Mouse (Mus musculus) hindbrain, embryonic 11.5 days (tissue): ENCODE measurements around the gene Kbtbd13. TPM values are rescaled to one million over a fixed set of nuclear protein-coding genes. Genes with fewer than 3 reads are reported as not detected.

Source experiments
- ATAC-seq: fragments of 200-750 bp; cut with Nextera tagmentation; 2 replicates; pipeline ENCODE4 v1.8.0; 2017; ENCODE audit warnings: mild to moderate bottlenecking, moderate TSS enrichment, moderate library complexity; ENCODE audit not compliant: low FRiP score
- DNase-seq: peaks from one replicate; pipeline ENCODE4 v3.0.0-alpha.2; 2015; ENCODE audit warnings: low spot score
- H3K27ac ChIP-seq: fragments of 300-500 bp; sonication (generic); 2 replicates; pipeline ENCODE4 v1.5.1; 2014; ENCODE audit warnings: mild to moderate bottlenecking, low read depth, low read length
- H3K27me3 ChIP-seq: fragments of 300-500 bp; sonication (generic); 2 replicates; pipeline ENCODE4 v1.6.1; 2014; ENCODE audit warnings: mild to moderate bottlenecking, low read length, moderate library complexity, mixed read lengths; ENCODE audit not compliant: control insufficient read depth, insufficient read depth
- H3K36me3 ChIP-seq: fragments of 300-500 bp; sonication (generic); 2 replicates; pipeline ENCODE4 v1.6.1; 2014; ENCODE audit warnings: mild to moderate bottlenecking, low read length, moderate library complexity, mixed read lengths; ENCODE audit not compliant: control insufficient read depth, insufficient read depth
- H3K4me1 ChIP-seq: fragments of 300-500 bp; sonication (generic); replicated peaks from 2 replicates; pipeline ENCODE4 v1.6.1; 2014; ENCODE audit warnings: low read length, mixed read lengths; ENCODE audit not compliant: control insufficient read depth, insufficient read depth
- H3K4me2 ChIP-seq: fragments of 300-500 bp; sonication (generic); replicated peaks from 2 replicates; pipeline ENCODE4 v1.6.1; 2014; ENCODE audit warnings: mild to moderate bottlenecking, low read depth, low read length
- H3K4me3 ChIP-seq: fragments of 300-500 bp; sonication (generic); 2 replicates; pipeline ENCODE4 v1.5.1; 2014; ENCODE audit warnings: low read depth, low read length
- H3K9ac ChIP-seq: fragments of 300-500 bp; sonication (generic); 2 replicates; pipeline ENCODE4 v1.6.1; 2014; ENCODE audit warnings: low read depth, low read length
- H3K9me3 ChIP-seq: fragments of 300-500 bp; sonication (generic); 2 replicates; pipeline ENCODE4 v1.6.1; 2016; ENCODE audit warnings: low read length; ENCODE audit not compliant: control insufficient read depth
- WGBS: fragments of 180-500 bp; shearing (Covaris S2); extraction: QIAGEN DNeasy Blood & Tissue Kit; methylation state at CpG from one replicate; pipeline ENCODE4 v1.1.7; 2014; 5-methylcytosine and 5-hydroxymethylcytosine counted together
- polyA plus RNA-seq: library from polyadenylated mRNA; unstranded; fragments of >200 nt; fragmentation: Nextera tagmentation; extraction: Ambion mirVana; gene quantifications from 2 replicates; pipeline ENCODE4 v1.2.1, GENCODE M21; 2014

Kbtbd13 gene
- polyA plus RNA-seq: 0.54 TPM in 1 of 2 replicates, not detected in the other

GRCm38 (mm10) chr9:65391613-65391964 is at the start of gene Kbtbd13:
Gene Kbtbd13 (minus strand): TSS chr9:65391652.
- Histone ChIP-seq H3K4me3 (peak within 1 kb of the TSS; percentile 37), H3K9ac (0 out of 2 replicates have a peak within 1 kb of the TSS, but pooled peaks have one; percentile 23), H3K9me3 (no peaks in the 10 kb centered on the region), H3K27me3 (peaks cover 31% of the 10 kb centered on the region), H3K27ac (no peak within 1 kb of the TSS), H3K4me1 (no peaks in the 10 kb centered on the region; the same call in 1 of the 2 replicates), H3K4me2 (peak within 1 kb of the TSS; percentile 47), H3K36me3 (no peaks in the 10 kb centered on the region)
- DNase-seq (no peak), ATAC-seq (no peak)
- WGBS: 40% methylated on average over 8 of the region's 8 CpGs

GRCm38 (mm10) chr9:65435671-65436301 is 44.3 kb upstream of the Kbtbd13 start, which contains the start of gene Mtfmt:
Gene Mtfmt (plus strand): TSS chr9:65435782.
- peak within 1 kb of the TSS; percentile 57 for H3K4me2 ChIP-seq
- peak within 1 kb of the TSS; percentile 82 for H3K9ac ChIP-seq
- no peaks in the 10 kb centered on the region for H3K9me3 ChIP-seq
- H3K4me3 ChIP-seq: peak within 1 kb of the TSS; percentile 77
- no peak within 1 kb of the TSS for H3K27ac ChIP-seq
- ATAC-seq (peak; percentile 87), DNase-seq (peak; percentile 99)
- WGBS: under 1% methylated on average over 54 of the region's 54 CpGs
- H3K36me3 ChIP-seq: no peaks in the 10 kb centered on the region
- 0 out of 2 replicates have a peak, but pooled peaks cover 2% of the 10 kb centered on the region for H3K4me1 ChIP-seq
- H3K27me3 ChIP-seq: no peaks in the 10 kb centered on the region

GRCm38 (mm10) chr9:65435211-65435610 is 43.8 kb upstream of the Kbtbd13 start:
- ATAC-seq (peak; percentile 38; the same call in 1 of the 2 replicates), DNase-seq (no peak)
- H3K27me3 ChIP-seq: no peaks in the 10 kb centered on the region
- no peak overlapping the region for H3K4me2 ChIP-seq
- WGBS: 78% methylated on average over 4 of the region's 4 CpGs
- H3K9me3 ChIP-seq: no peaks in the 10 kb centered on the region
- H3K9ac ChIP-seq: no peak overlapping the region
- H3K4me3 ChIP-seq: peak overlapping the region; percentile 77; the same call in 1 of the 2 replicates
- H3K4me1 ChIP-seq: 0 out of 2 replicates have a peak, but pooled peaks cover 2% of the 10 kb centered on the region
- H3K36me3 ChIP-seq: no peaks in the 10 kb centered on the region
- no peak overlapping the region for H3K27ac ChIP-seq

- no peaks in the 10 kb centered on the region for H3K9me3 ChIP-seq
- ATAC-seq (no peak), DNase-seq (peak; percentile 53)
- no peak overlapping the region for H3K27ac ChIP-seq
- H3K9ac ChIP-seq: no peak overlapping the region
- H3K4me1 ChIP-seq: 0 out of 2 replicates have a peak, but pooled peaks cover 2% of the 10 kb centered on the region
- H3K4me3 ChIP-seq: no peak overlapping the region
- no peaks in the 10 kb centered on the region for H3K36me3 ChIP-seq
- H3K4me2 ChIP-seq: no peak overlapping the region
- WGBS: 62% methylated on average over 5 of the region's 5 CpGs
- H3K27me3 ChIP-seq: no peaks in the 10 kb centered on the region
These were observed 42.7 kb upstream of the Kbtbd13 start for GRCm38 (mm10) chr9:65434140-65434539.

- Histone ChIP-seq H3K4me1 (0 out of 2 replicates have a peak, but pooled peaks cover 2% of the 10 kb centered on the region), H3K4me3 (no peak overlapping the region), H3K36me3 (no peaks in the 10 kb centered on the region), H3K27me3 (no peaks in the 10 kb centered on the region), H3K9me3 (no peaks in the 10 kb centered on the region), H3K27ac (no peak overlapping the region), H3K4me2 (no peak overlapping the region), H3K9ac (no peak overlapping the region)
- ATAC-seq (peak; percentile 51; the same call in 1 of the 2 replicates), DNase-seq (peak; percentile 89)
- 3% methylated on average over 3 of the region's 3 CpGs for WGBS
These were observed 40.8 kb upstream of the Kbtbd13 start for GRCm38 (mm10) chr9:65432236-65432635.

GRCm38 (mm10) chr9:65430921-65431320 is 39.5 kb upstream of the Kbtbd13 start:
- Histone ChIP-seq H3K4me2 (no peak overlapping the region), H3K36me3 (no peaks in the 10 kb centered on the region), H3K9ac (no peak overlapping the region), H3K4me3 (no peak overlapping the region), H3K27ac (no peak overlapping the region), H3K9me3 (no peaks in the 10 kb centered on the region), H3K4me1 (no peaks in the 10 kb centered on the region), H3K27me3 (no peaks in the 10 kb centered on the region)
- 90% methylated on average over 5 of the region's 5 CpGs for WGBS
- DNase-seq: no peak
- ATAC-seq: no peak

GRCm38 (mm10) chr9:65430401-65430800 is 38.9 kb upstream of the Kbtbd13 start:
- no peak overlapping the region for H3K4me3 ChIP-seq
- DNase-seq: no peak
- no peak overlapping the region for H3K9ac ChIP-seq
- no peak overlapping the region for H3K27ac ChIP-seq
- H3K4me1 ChIP-seq: no peaks in the 10 kb centered on the region
- H3K36me3 ChIP-seq: no peaks in the 10 kb centered on the region
- H3K27me3 ChIP-seq: no peaks in the 10 kb centered on the region
- H3K4me2 ChIP-seq: no peak overlapping the region
- no peaks in the 10 kb centered on the region for H3K9me3 ChIP-seq
- ATAC-seq: no peak

GRCm38 (mm10) chr9:65428003-65428402 is 36.6 kb upstream of the Kbtbd13 start:
- Histone ChIP-seq H3K4me1 (no peaks in the 10 kb centered on the region), H3K27ac (no peak overlapping the region), H3K9ac (no peak overlapping the region), H3K27me3 (no peaks in the 10 kb centered on the region), H3K4me3 (no peak overlapping the region), H3K9me3 (no peaks in the 10 kb centered on the region), H3K4me2 (no peak overlapping the region), H3K36me3 (no peaks in the 10 kb centered on the region)
- 82% methylated on average over 5 of the region's 5 CpGs for WGBS
- DNase-seq: no peak
- ATAC-seq: no peak

GRCm38 (mm10) chr9:65427511-65427910 is 36.1 kb upstream of the Kbtbd13 start:
- Histone ChIP-seq H3K9me3 (no peaks in the 10 kb centered on the region), H3K9ac (no peak overlapping the region), H3K4me3 (no peak overlapping the region), H3K27me3 (no peaks in the 10 kb centered on the region), H3K36me3 (no peaks in the 10 kb centered on the region), H3K4me1 (no peaks in the 10 kb centered on the region), H3K27ac (no peak overlapping the region), H3K4me2 (no peak overlapping the region)
- no peak for ATAC-seq
- no peak for DNase-seq
- 74% methylated on average over 2 of the region's 2 CpGs for WGBS
